ENCODE assay signal across 23 mouse cellular contexts in the genomic region with DNA sequence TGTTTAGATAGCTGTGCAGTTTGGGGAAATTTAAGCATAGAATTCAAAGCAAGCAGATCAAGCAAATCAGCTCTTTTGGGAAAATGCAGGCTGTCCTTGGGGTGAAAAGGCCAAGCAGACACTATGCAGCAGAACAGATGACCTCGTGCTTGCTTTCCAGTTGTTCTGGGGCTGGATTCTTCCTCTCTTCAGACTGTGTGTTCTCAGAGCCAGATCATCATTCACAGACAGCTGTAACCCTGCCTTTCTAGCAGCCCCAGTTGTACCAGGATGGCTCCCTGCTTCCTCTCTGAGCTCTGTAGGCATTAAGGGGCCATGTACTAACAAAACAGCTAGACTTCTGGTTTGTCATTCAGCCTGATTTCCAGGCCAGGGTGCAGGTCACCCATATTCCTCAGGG.
DNase-seq lines count a peak whose midpoint lies in the region; ATAC-seq and TF ChIP-seq lines count a peak whose summit lies in the region.
"Had no signal": no experiment of that assay in that cellular context is flagged by ENCODE, and none has a peak within 500 bp of the region (broad histone marks: within the 10 kb centered on the region; RNA-seq: fewer than 3 reads in every experiment).

No protein-coding gene starts in this region.

- 29% methylated on average over 1 of the region's 1 CpGs for WGBS in lung, embryonic 14.5 days
- 30% methylated on average over 1 of the region's 1 CpGs for WGBS in lung, postnatal 0 days

- H3K4me2 ChIP-seq in lung, embryonic 14.5 days, result no peak overlapping the region
- H3K4me2 ChIP-seq in lung, postnatal 0 days (replicated peaks; ENCODE audit: low read depth, low read length), result no peak overlapping the region
- H3K4me2 ChIP-seq: embryonic facial prominence, embryonic 12.5 days; embryonic facial prominence, embryonic 15.5 days; heart, embryonic 11.5 days; hindbrain, embryonic 13.5 days had no signal

- no peak overlapping the region for H3K27ac ChIP-seq in lung, embryonic 14.5 days (ENCODE audit: low read depth)
- H3K27ac ChIP-seq in lung, postnatal 0 days (ENCODE audit: low read length), result no peak overlapping the region
- H3K27ac ChIP-seq: embryonic facial prominence, embryonic 12.5 days; embryonic facial prominence, embryonic 15.5 days; gastrocnemius, adult 2 months; hindbrain, embryonic 10.5 days; hindbrain, embryonic 13.5 days had no signal

- TF ChIP-seq CTCF in lung, embryonic 14.5 days (IDR thresholded peaks at IDR 0.05; ENCODE audit: low read depth), result no peak
- TF ChIP-seq CTCF in lung, postnatal 0 days (IDR thresholded peaks at IDR 0.05), result no peak

- ATAC-seq in lung, embryonic 14.5 days (ENCODE audit: insufficient read depth), result peak; percentile 83
- ATAC-seq in lung, postnatal 0 days, result peak; percentile 59
- ATAC-seq: activated CD4-positive, CD25-positive, alpha-beta regulatory T cell, adult 4 months; forebrain, embryonic 14.5 days; forebrain, postnatal 0 days had no signal

- no peak for TF ChIP-seq EP300 in lung, postnatal 0 days (IDR thresholded peaks at IDR 0.05)

- no peak overlapping the region for H3K4me3 ChIP-seq in lung, embryonic 14.5 days (ENCODE audit: low read depth, low read length)
- H3K4me3 ChIP-seq in lung, postnatal 0 days (ENCODE audit: low read depth, low read length), result no peak overlapping the region
- H3K4me3 ChIP-seq: embryonic facial prominence, embryonic 12.5 days; embryonic facial prominence, embryonic 15.5 days; gastrocnemius, adult 2 months; hindbrain, embryonic 10.5 days; hindbrain, embryonic 13.5 days had no signal

- H3K9me3 ChIP-seq in lung, embryonic 14.5 days (ENCODE audit: low read depth, low read length), result no peaks in the 10 kb centered on the region
- no peaks in the 10 kb centered on the region for H3K9me3 ChIP-seq in lung, postnatal 0 days (ENCODE audit: low read length)
- H3K9me3 ChIP-seq: embryonic facial prominence, embryonic 12.5 days; embryonic facial prominence, embryonic 15.5 days; hindbrain, embryonic 10.5 days; hindbrain, embryonic 13.5 days had no signal

- no peak overlapping the region for H3K9ac ChIP-seq in lung, embryonic 14.5 days
- no peak overlapping the region for H3K9ac ChIP-seq in lung, postnatal 0 days (replicated peaks; ENCODE audit: low read depth)
- H3K9ac ChIP-seq: embryonic facial prominence, embryonic 12.5 days; embryonic facial prominence, embryonic 15.5 days; forebrain, postnatal 0 days; hindbrain, embryonic 13.5 days had no signal

- H3K27me3 ChIP-seq in lung, embryonic 14.5 days (ENCODE audit: insufficient read depth, low read length), result no peaks in the 10 kb centered on the region
- no peaks in the 10 kb centered on the region for H3K27me3 ChIP-seq in lung, postnatal 0 days (replicated peaks; ENCODE audit: insufficient read depth, low read length)
- H3K27me3 ChIP-seq: embryonic facial prominence, embryonic 12.5 days; embryonic facial prominence, embryonic 15.5 days; hindbrain, embryonic 13.5 days had no signal

- DNase-seq in adrenal gland, postnatal 10 days, result peak; percentile 4
- DNase-seq in adrenal gland, adult 18-20 months (ENCODE audit: low spot score in 2 of 2), result no peak
- DNase-seq in lung, embryonic 14.5 days, result peak; percentile 65
- no peak for DNase-seq in lung, postnatal 25 days (ENCODE audit: low spot score)
- peak; percentile 17 for DNase-seq in lung, postnatal 0 days (ENCODE audit: low spot score)
- DNase-seq in lung, postnatal 14 days, result no peak
- no peak for DNase-seq in heart, postnatal 4 days
- DNase-seq: adrenal gland, postnatal 14 days; cerebellum, adult 11 months; cerebellum, adult 2 months; cerebellum, adult 9-11 months; cerebellum, postnatal 25 days; forebrain, postnatal 0 days; gastrocnemius, adult 2 months; gastrocnemius, postnatal 14 days; heart, adult 11 months had no signal

- H3K36me3 ChIP-seq in lung, embryonic 14.5 days (ENCODE audit: insufficient read depth), result no peaks in the 10 kb centered on the region
- no peaks in the 10 kb centered on the region for H3K36me3 ChIP-seq in lung, postnatal 0 days (ENCODE audit: insufficient read depth, low read length)
- H3K36me3 ChIP-seq: embryonic facial prominence, embryonic 12.5 days; embryonic facial prominence, embryonic 15.5 days; hindbrain, embryonic 10.5 days; hindbrain, embryonic 13.5 days had no signal

- no peaks in the 10 kb centered on the region for H3K4me1 ChIP-seq in lung, embryonic 14.5 days (ENCODE audit: insufficient read depth)
- H3K4me1 ChIP-seq in lung, postnatal 0 days (ENCODE audit: insufficient read depth, low read depth, low read length), result no peaks in the 10 kb centered on the region
- H3K4me1 ChIP-seq: embryonic facial prominence, embryonic 15.5 days; hindbrain, embryonic 10.5 days; hindbrain, embryonic 13.5 days had no signal

Comparison
In these comparisons a context has a peak if more than half of its experiments do, and no peak if none do; other contexts are left out.
1. DNase-seq: peak in adrenal gland, postnatal 10 days (single experiment), lung, embryonic 14.5 days (single experiment) and lung, postnatal 0 days (single experiment); none in adrenal gland, adult 18-20 months (0 of 2), lung, postnatal 25 days (single experiment), lung, postnatal 14 days (single experiment) and heart, postnatal 4 days (single experiment).